Mouse (Mus musculus) brain, embryonic 14.5 days (tissue): ENCODE data around the gene Nemf. TPM values are rescaled to one million over a fixed set of nuclear protein-coding genes. Genes with fewer than 3 reads are reported as not detected.
A peak's percentile ranks its signal among the peaks of the same experiment; 100 is the strongest.
"Not testable (repeated sequence)": the region's sequence is repeated elsewhere in the genome, so short reads cannot be mapped to it uniquely, and the experiment has no call there.

Experiments
- DNase-seq: peaks from one replicate; pipeline ENCODE4 v3.0.0-alpha.2; 2011; ENCODE audit warnings: low read depth
- CTCF ChIP-seq: fragments of 200-500 bp; IDR thresholded peaks from 2 replicates; pipeline ENCODE4 v1.5.1; 2012; ENCODE audit warnings: inconsistent platforms, mild to moderate bottlenecking, moderate library complexity, borderline replicate concordance; ENCODE audit not compliant: insufficient read depth, insufficient read length; ENCODE audit errors: extremely low read depth
- POLR2A ChIP-seq: fragments of 200-500 bp; IDR thresholded peaks from 2 replicates; pipeline ENCODE4 v1.6.1; 2012; ENCODE audit warnings: mild to moderate bottlenecking, inconsistent platforms, borderline replicate concordance; ENCODE audit not compliant: poor library complexity, insufficient read depth, insufficient read length, severe bottlenecking; ENCODE audit errors: extremely low read depth
- polyA plus RNA-seq: library from polyadenylated mRNA; depleted of rRNA; stranded (reverse); fragments of >200 nt; gene quantifications from 2 replicates; pipeline ENCODE4 v1.2.3, GENCODE M21; 2012

Nemf gene
- polyA plus RNA-seq, 1 experiment, result 35.9 TPM

- DNase-seq, result no peak
- TF ChIP-seq POLR2A, result no peak
- TF ChIP-seq CTCF, result peak; percentile 28; the same call in 1 of the 2 replicates
These were observed 14.5 kb upstream of the Nemf start for GRCm38 (mm10) chr12:69371421-69371853.

- TF ChIP-seq CTCF, result no peak
- no peak for DNase-seq
These were observed 14.0 kb upstream of the Nemf start for GRCm38 (mm10) chr12:69370936-69371335.

GRCm38 (mm10) chr12:69367557-69367956, 10.6 kb upstream of the Nemf start:
- no peak for DNase-seq
- TF ChIP-seq POLR2A (no peak), CTCF (no peak)

GRCm38 (mm10) chr12:69366424-69366823, 9.5 kb upstream of the Nemf start:
- DNase-seq, result no peak
- TF ChIP-seq POLR2A (no peak), CTCF (no peak)

GRCm38 (mm10) chr12:69365757-69366156, 8.8 kb upstream of the Nemf start:
- TF ChIP-seq CTCF (no peak), POLR2A (no peak)
- DNase-seq, result no peak

GRCm38 (mm10) chr12:69363899-69364762, 7.2 kb upstream of the Nemf start:
- peak; percentile 42; the same call in 1 of the 2 replicates for TF ChIP-seq POLR2A
- TF ChIP-seq CTCF, result peak; percentile 46; the same call in 1 of the 2 replicates
- DNase-seq, result peak; percentile 72

- not testable (repeated sequence) for DNase-seq
These were observed 6.1 kb upstream of the Nemf start for GRCm38 (mm10) chr12:69363110-69363509.

- DNase-seq, result no peak
- TF ChIP-seq CTCF (no peak), POLR2A (no peak)
These were observed 5.4 kb upstream of the Nemf start for GRCm38 (mm10) chr12:69362388-69362787.

GRCm38 (mm10) chr12:69361919-69362318, 5.0 kb upstream of the Nemf start:
- TF ChIP-seq CTCF, result no peak
- no peak for TF ChIP-seq POLR2A
- no peak for DNase-seq

GRCm38 (mm10) chr12:69360997-69361899, 4.3 kb upstream of the Nemf start:
- peak; percentile 99 for DNase-seq

GRCm38 (mm10) chr12:69360655-69360996, 3.7 kb upstream of the Nemf start:
- DNase-seq, result peak; percentile 87
- peak; percentile 42; the same call in 1 of the 2 replicates for TF ChIP-seq CTCF
- TF ChIP-seq POLR2A, result no peak

- TF ChIP-seq POLR2A, result no peak
- TF ChIP-seq CTCF, result no peak
- no peak for DNase-seq
These were observed 308 bp upstream of the Nemf start for GRCm38 (mm10) chr12:69357300-69357646.
